Mouse (Mus musculus) C2C12 (cell line): ENCODE measurements around the gene Plekhg6.

Source experiments
- CEBPB ChIP-seq: IDR thresholded peaks from one replicate; pipeline ENCODE4 v1.6.1; 2011; ENCODE audit warnings: low read depth, mild to moderate bottlenecking, control low read depth, moderate library complexity
- CTCF ChIP-seq: IDR thresholded peaks from one replicate; pipeline ENCODE4 v1.5.1; 2011; ENCODE audit not compliant: control insufficient read depth, insufficient read depth, insufficient read length
- MAX ChIP-seq: IDR thresholded peaks from one replicate; pipeline ENCODE4 v1.6.1; 2011; ENCODE audit warnings: mild to moderate bottlenecking, control low read depth
- MYOG ChIP-seq: IDR thresholded peaks from one replicate; pipeline ENCODE4 v1.6.1; 2011; ENCODE audit not compliant: control insufficient read depth, insufficient read length; ENCODE audit errors: extremely low read depth

- TF ChIP-seq CTCF: no peak
- TF ChIP-seq CEBPB: no peak
- no peak for TF ChIP-seq MAX
- TF ChIP-seq MYOG: no peak
Observed at GRCm38 (mm10) chr6:125346029-125346428, 34.6 kb downstream of the Plekhg6 start.
